Mouse (Mus musculus) E14TG2a.4 (cell line): ENCODE measurements around the gene Ccr8.

Experiments used
- CTCF ChIP-seq: conservative IDR thresholded peaks from 2 replicates; pipeline ENCODE4 v1.5.1; 2014; ENCODE audit warnings: low read length
- POU5F1 ChIP-seq: IDR thresholded peaks from 2 replicates; pipeline ENCODE4 v1.6.1; 2014; ENCODE audit warnings: low read length, borderline replicate concordance

- TF ChIP-seq CTCF, result no peak
- TF ChIP-seq POU5F1, result no peak
Observed at GRCm38 (mm10) chr9:120116184-120116624, 24.3 kb downstream of the Ccr8 start.
